Mouse (Mus musculus) forebrain, embryonic 12.5 days (tissue): ENCODE measurements around the gene Tln2. TPM values are rescaled to one million over a fixed set of nuclear protein-coding genes. Genes with fewer than 3 reads are reported as not detected.

Experiments used
- ATAC-seq: fragments of 200-750 bp; cut with Nextera tagmentation; 2 replicates; pipeline ENCODE4 v1.8.0; 2017; ENCODE audit warnings: moderate TSS enrichment; ENCODE audit not compliant: low FRiP score
- H3K27ac ChIP-seq: fragments of 300-500 bp; sonication (generic); 2 replicates; pipeline ENCODE4 v1.5.1; 2016; ENCODE audit warnings: mild to moderate bottlenecking
- H3K27me3 ChIP-seq: fragments of 300-500 bp; sonication (generic); 2 replicates; pipeline ENCODE4 v1.6.1; 2016; ENCODE audit warnings: mild to moderate bottlenecking
- H3K36me3 ChIP-seq: fragments of 300-500 bp; sonication (generic); replicated peaks from 2 replicates; pipeline ENCODE4 v1.6.1; 2016; ENCODE audit warnings: mild to moderate bottlenecking
- H3K4me1 ChIP-seq: fragments of 300-500 bp; sonication (generic); 2 replicates; pipeline ENCODE4 v1.6.1; 2016
- H3K4me2 ChIP-seq: fragments of 300-500 bp; sonication (generic); 2 replicates; pipeline ENCODE4 v1.6.1; 2016; ENCODE audit warnings: mild to moderate bottlenecking, moderate library complexity
- H3K4me3 ChIP-seq: fragments of 300-500 bp; sonication (generic); replicated peaks from 2 replicates; pipeline ENCODE4 v1.5.1; 2016; ENCODE audit warnings: mild to moderate bottlenecking
- H3K9ac ChIP-seq: fragments of 300-500 bp; sonication (generic); 2 replicates; pipeline ENCODE4 v1.6.1; 2016; ENCODE audit warnings: mild to moderate bottlenecking
- H3K9me3 ChIP-seq: fragments of 300-500 bp; sonication (generic); 2 replicates; pipeline ENCODE4 v1.6.1; 2016
- WGBS: fragments of 180-500 bp; shearing (Covaris S2); methylation state at CpG from one replicate; pipeline ENCODE4 v1.1.7; 2016; 5-methylcytosine and 5-hydroxymethylcytosine counted together
- polyA plus RNA-seq: library from polyadenylated mRNA; unstranded; fragments of >200 nt; fragmentation: Nextera tagmentation; extraction: Ambion mirVana; gene quantifications from 2 replicates; pipeline ENCODE4 v1.2.1, GENCODE M21; 2016

Tln2 gene
- polyA plus RNA-seq, 1 experiment from 2014 or later, result 17.3 TPM

- Histone ChIP-seq H3K9me3 (no peaks in the 10 kb centered on the region), H3K27me3 (no peaks in the 10 kb centered on the region), H3K27ac (no peak overlapping the region), H3K36me3 (no peaks in the 10 kb centered on the region), H3K4me3 (no peak overlapping the region), H3K4me2 (no peak overlapping the region), H3K4me1 (0 out of 2 replicates have a peak, but pooled peaks cover 3% of the 10 kb centered on the region), H3K9ac (no peak overlapping the region)
- WGBS, result 94% methylated on average over 9 of the region's 9 CpGs
- ATAC-seq, result no peak
Observed at GRCm38 (mm10) chr9:67209451-67209850, 350.1 kb downstream of the Tln2 start.

- ATAC-seq, result no peak
- Histone ChIP-seq H3K4me2 (no peak overlapping the region), H3K9me3 (no peaks in the 10 kb centered on the region), H3K9ac (no peak overlapping the region), H3K27me3 (no peaks in the 10 kb centered on the region), H3K36me3 (no peaks in the 10 kb centered on the region), H3K4me3 (no peak overlapping the region), H3K4me1 (0 out of 2 replicates have a peak, but pooled peaks cover 3% of the 10 kb centered on the region), H3K27ac (no peak overlapping the region)
- WGBS, result 19% methylated on average over 3 of the region's 3 CpGs
Observed at GRCm38 (mm10) chr9:67208420-67208819, 351.1 kb downstream of the Tln2 start.

GRCm38 (mm10) chr9:67205175-67205574 is 354.3 kb downstream of the Tln2 start:
- 78% methylated on average over 4 of the region's 4 CpGs for WGBS
- Histone ChIP-seq H3K27ac (no peak overlapping the region), H3K9me3 (no peaks in the 10 kb centered on the region), H3K4me3 (no peak overlapping the region), H3K9ac (no peak overlapping the region), H3K4me1 (0 out of 2 replicates have a peak, but pooled peaks cover 3% of the 10 kb centered on the region), H3K27me3 (no peaks in the 10 kb centered on the region), H3K36me3 (no peaks in the 10 kb centered on the region), H3K4me2 (no peak overlapping the region)
- ATAC-seq, result no peak

GRCm38 (mm10) chr9:67196609-67197008 is 362.9 kb downstream of the Tln2 start:
- WGBS, result 96% methylated on average over 8 of the region's 8 CpGs
- no peak for ATAC-seq
- H3K4me1 ChIP-seq, result no peaks in the 10 kb centered on the region
- H3K27ac ChIP-seq, result no peak overlapping the region
- H3K9ac ChIP-seq, result no peak overlapping the region
- H3K4me3 ChIP-seq, result no peak overlapping the region
- no peaks in the 10 kb centered on the region for H3K27me3 ChIP-seq
- H3K9me3 ChIP-seq, result no peaks in the 10 kb centered on the region; the same call in 1 of the 2 replicates
- H3K4me2 ChIP-seq, result no peak overlapping the region
- H3K36me3 ChIP-seq, result no peaks in the 10 kb centered on the region

GRCm38 (mm10) chr9:67195306-67195705 is 364.2 kb downstream of the Tln2 start:
- WGBS, result 45% methylated on average over 7 of the region's 7 CpGs

GRCm38 (mm10) chr9:67191488-67192331 is 367.8 kb downstream of the Tln2 start:
- no peaks in the 10 kb centered on the region for H3K4me1 ChIP-seq
- H3K4me2 ChIP-seq, result no peak overlapping the region
- H3K9ac ChIP-seq, result no peak overlapping the region
- H3K4me3 ChIP-seq, result no peak overlapping the region
- no peaks in the 10 kb centered on the region for H3K27me3 ChIP-seq
- no peak for ATAC-seq
- no peaks in the 10 kb centered on the region for H3K9me3 ChIP-seq
- no peak overlapping the region for H3K27ac ChIP-seq
- H3K36me3 ChIP-seq, result no peaks in the 10 kb centered on the region
- WGBS, result 52% methylated on average over 10 of the region's 10 CpGs

More at GRCm38 (mm10) chr9:67195306-67195705, 364.2 kb downstream of the Tln2 start:
- Histone ChIP-seq H3K9ac (no peak overlapping the region), H3K4me2 (no peak overlapping the region), H3K4me3 (no peak overlapping the region), H3K36me3 (no peaks in the 10 kb centered on the region), H3K27ac (no peak overlapping the region), H3K27me3 (no peaks in the 10 kb centered on the region), H3K4me1 (no peaks in the 10 kb centered on the region), H3K9me3 (no peaks in the 10 kb centered on the region; the same call in 1 of the 2 replicates)
- no peak for ATAC-seq

- no peak overlapping the region for H3K4me2 ChIP-seq
- WGBS, result 91% methylated on average over 5 of the region's 5 CpGs
- H3K4me3 ChIP-seq, result no peak overlapping the region
- H3K27me3 ChIP-seq, result no peaks in the 10 kb centered on the region
- ATAC-seq, result no peak
- H3K9me3 ChIP-seq, result no peaks in the 10 kb centered on the region
- no peak overlapping the region for H3K9ac ChIP-seq
- H3K27ac ChIP-seq, result no peak overlapping the region
- H3K4me1 ChIP-seq, result no peaks in the 10 kb centered on the region
- H3K36me3 ChIP-seq, result no peaks in the 10 kb centered on the region
Observed at GRCm38 (mm10) chr9:67187686-67188085, 371.8 kb downstream of the Tln2 start.

- ATAC-seq, result no peak
- H3K4me3 ChIP-seq, result no peak overlapping the region
- H3K4me2 ChIP-seq, result no peak overlapping the region
- H3K27ac ChIP-seq, result no peak overlapping the region
- no peak overlapping the region for H3K9ac ChIP-seq
- no peaks in the 10 kb centered on the region for H3K9me3 ChIP-seq
- 79% methylated on average over 4 of the region's 4 CpGs for WGBS
- no peaks in the 10 kb centered on the region for H3K27me3 ChIP-seq
- no peaks in the 10 kb centered on the region for H3K36me3 ChIP-seq
- no peaks in the 10 kb centered on the region for H3K4me1 ChIP-seq
Observed at GRCm38 (mm10) chr9:67187182-67187581, 372.3 kb downstream of the Tln2 start.

- no peak for ATAC-seq
- Histone ChIP-seq H3K4me3 (no peak overlapping the region), H3K4me1 (no peaks in the 10 kb centered on the region), H3K27me3 (no peaks in the 10 kb centered on the region), H3K9ac (no peak overlapping the region), H3K27ac (no peak overlapping the region), H3K4me2 (no peak overlapping the region), H3K36me3 (no peaks in the 10 kb centered on the region), H3K9me3 (no peaks in the 10 kb centered on the region)
- 87% methylated on average over 2 of the region's 2 CpGs for WGBS
Observed at GRCm38 (mm10) chr9:67184556-67184955, 374.9 kb downstream of the Tln2 start.

GRCm38 (mm10) chr9:67183520-67183919 is 376.0 kb downstream of the Tln2 start:
- Histone ChIP-seq H3K27ac (no peak overlapping the region), H3K4me2 (no peak overlapping the region), H3K4me3 (no peak overlapping the region), H3K4me1 (no peaks in the 10 kb centered on the region), H3K36me3 (no peaks in the 10 kb centered on the region), H3K9me3 (no peaks in the 10 kb centered on the region), H3K27me3 (no peaks in the 10 kb centered on the region), H3K9ac (no peak overlapping the region)
- ATAC-seq, result no peak
- WGBS, result 87% methylated on average over 2 of the region's 2 CpGs

GRCm38 (mm10) chr9:67182006-67182405 is 377.5 kb downstream of the Tln2 start:
- Histone ChIP-seq H3K9ac (no peak overlapping the region), H3K4me3 (no peak overlapping the region), H3K4me1 (no peaks in the 10 kb centered on the region), H3K36me3 (no peaks in the 10 kb centered on the region), H3K27ac (no peak overlapping the region), H3K4me2 (no peak overlapping the region), H3K9me3 (no peaks in the 10 kb centered on the region), H3K27me3 (no peaks in the 10 kb centered on the region)
- WGBS, result 82% methylated on average over 6 of the region's 6 CpGs
- no peak for ATAC-seq

GRCm38 (mm10) chr9:67178709-67179108 is 380.8 kb downstream of the Tln2 start:
- H3K27me3 ChIP-seq, result no peaks in the 10 kb centered on the region
- H3K36me3 ChIP-seq, result no peaks in the 10 kb centered on the region
- H3K4me1 ChIP-seq, result no peaks in the 10 kb centered on the region
- no peak overlapping the region for H3K4me2 ChIP-seq
- no peak overlapping the region for H3K27ac ChIP-seq
- ATAC-seq, result no peak
- no peak overlapping the region for H3K9ac ChIP-seq
- no peaks in the 10 kb centered on the region for H3K9me3 ChIP-seq
- H3K4me3 ChIP-seq, result no peak overlapping the region
- 81% methylated on average over 1 of the region's 1 CpGs for WGBS

GRCm38 (mm10) chr9:67178203-67178602 is 381.3 kb downstream of the Tln2 start:
- 77% methylated on average over 5 of the region's 5 CpGs for WGBS

More at GRCm38 (mm10) chr9:67178203-67178602, 381.3 kb downstream of the Tln2 start:
- Histone ChIP-seq H3K27me3 (no peaks in the 10 kb centered on the region), H3K9ac (no peak overlapping the region), H3K4me2 (no peak overlapping the region), H3K4me3 (no peak overlapping the region), H3K9me3 (no peaks in the 10 kb centered on the region), H3K4me1 (no peaks in the 10 kb centered on the region), H3K27ac (no peak overlapping the region), H3K36me3 (no peaks in the 10 kb centered on the region)
- no peak for ATAC-seq
